Mouse (Mus musculus) myocyte (in vitro differentiated cells): ENCODE results near the gene Tspan11. TPM values are rescaled to one million over a fixed set of nuclear protein-coding genes. Genes with fewer than 3 reads are reported as not detected.

ENCODE experiments used
- H3K27me3 ChIP-seq: one replicate; pipeline ENCODE4 v1.6.1; 2011; ENCODE audit not compliant: control insufficient read depth, insufficient read depth, insufficient read length
- H3K36me3 ChIP-seq: one replicate; pipeline ENCODE4 v1.6.1; 2011; ENCODE audit not compliant: control insufficient read depth, insufficient read depth
- H3K4me2 ChIP-seq: one replicate; pipeline ENCODE4 v1.6.1; 2011; ENCODE audit warnings: low read depth, control low read depth
- H3K4me3 ChIP-seq: one replicate; pipeline ENCODE4 v1.5.1; 2011; ENCODE audit warnings: mild to moderate bottlenecking, control low read depth, moderate library complexity
- H3K79me2 ChIP-seq: one replicate; pipeline ENCODE4 v1.6.1; 2011; ENCODE audit not compliant: control insufficient read depth, insufficient read depth
- H3ac ChIP-seq: one replicate; pipeline ENCODE4 v1.6.1; 2011; ENCODE audit not compliant: control insufficient read depth, insufficient read length
- CEBPB ChIP-seq: IDR thresholded peaks from 2 replicates; pipeline ENCODE4 v1.6.1; 2011; ENCODE audit warnings: mild to moderate bottlenecking, moderate library complexity; ENCODE audit not compliant: poor library complexity, insufficient read depth, severe bottlenecking
- E2F4 ChIP-seq: IDR thresholded peaks from one replicate; pipeline ENCODE4 v1.6.1; 2011; ENCODE audit warnings: mild to moderate bottlenecking, control low read depth, moderate library complexity; ENCODE audit not compliant: insufficient read depth
- MAX ChIP-seq: IDR thresholded peaks from one replicate; pipeline ENCODE4 v1.6.1; 2011; ENCODE audit warnings: low read depth, mild to moderate bottlenecking, control low read depth
- MYOD1 ChIP-seq, 3 experiments: IDR thresholded peaks; one replicate each; pipeline ENCODE4 v1.6.1; 2011; ENCODE audit warnings: control low read depth in 2 of 3, low read depth in 2 of 3, mild to moderate bottlenecking in 2 of 3, moderate library complexity in 1 of 3; ENCODE audit not compliant: insufficient read length in 2 of 3, control insufficient read depth in 1 of 3
- MYOG ChIP-seq, 3 experiments: IDR thresholded peaks; one replicate each; pipeline ENCODE4 v1.6.1; 2011; ENCODE audit warnings: control low read depth in 2 of 3, low read depth in 2 of 3, mild to moderate bottlenecking in 2 of 3; ENCODE audit not compliant: insufficient read length in 2 of 3, control insufficient read depth in 1 of 3, insufficient read depth in 1 of 3
- POLR2A ChIP-seq: IDR thresholded peaks from one replicate; pipeline ENCODE4 v1.6.1; 2011; ENCODE audit warnings: low read depth, mild to moderate bottlenecking, control low read depth, moderate library complexity; ENCODE audit not compliant: insufficient read length
- POLR2AphosphoS2 ChIP-seq: IDR thresholded peaks from one replicate; pipeline ENCODE4 v1.6.1; 2011; ENCODE audit warnings: low read depth, control low read depth; ENCODE audit not compliant: insufficient read length
- REST ChIP-seq: IDR thresholded peaks from one replicate; pipeline ENCODE4 v1.6.1; 2011; ENCODE audit warnings: mild to moderate bottlenecking, control low read depth, moderate library complexity; ENCODE audit not compliant: insufficient read depth, insufficient read length
- SRF ChIP-seq: IDR thresholded peaks from one replicate; pipeline ENCODE4 v1.6.1; 2011; ENCODE audit warnings: low read depth; ENCODE audit not compliant: control insufficient read depth, insufficient read length
- TCF12 ChIP-seq: IDR thresholded peaks from one replicate; pipeline ENCODE4 v1.6.1; 2011; ENCODE audit warnings: mild to moderate bottlenecking, control low read depth; ENCODE audit not compliant: poor library complexity, insufficient read depth, severe bottlenecking
- TCF3 ChIP-seq: IDR thresholded peaks from one replicate; pipeline ENCODE4 v1.6.1; 2011; ENCODE audit warnings: low read depth, control low read depth; ENCODE audit not compliant: insufficient read length
- USF1 ChIP-seq: IDR thresholded peaks from one replicate; pipeline ENCODE4 v1.6.1; 2011; ENCODE audit warnings: low read depth, mild to moderate bottlenecking, control low read depth, moderate library complexity
- polyA plus RNA-seq: library from polyadenylated mRNA; unstranded; fragments of >200 nt; fragmentation: generic; extraction: Trizol; gene quantifications from one replicate; pipeline ENCODE4 v1.2.1, GENCODE M21; 2012; ENCODE audit warnings: missing spikeins

Tspan11 gene
- polyA plus RNA-seq, 1 experiment: 1.6 TPM

- H3K4me2 ChIP-seq: no peak overlapping the region
- no peak for TF ChIP-seq USF1
- TF ChIP-seq POLR2A: no peak
- TF ChIP-seq TCF12: no peak
- no peaks in the 10 kb centered on the region for H3K27me3 ChIP-seq
- no peak overlapping the region for H3ac ChIP-seq
- no peak overlapping the region for H3K4me3 ChIP-seq
- H3K36me3 ChIP-seq: no peaks in the 10 kb centered on the region
- H3K79me2 ChIP-seq: no peaks in the 10 kb centered on the region
These were observed 32.7 kb upstream of the Tspan11 start for GRCm38 (mm10) chr6:127854688-127855013.

- H3K27me3 ChIP-seq: no peaks in the 10 kb centered on the region
- H3K79me2 ChIP-seq: no peaks in the 10 kb centered on the region
- no peaks in the 10 kb centered on the region for H3K36me3 ChIP-seq
- H3K4me3 ChIP-seq: no peak overlapping the region
- no peak overlapping the region for H3K4me2 ChIP-seq
- H3ac ChIP-seq: no peak overlapping the region
- TF ChIP-seq SRF: no peak
These were observed 31.6 kb upstream of the Tspan11 start for GRCm38 (mm10) chr6:127855711-127856295.

- Histone ChIP-seq H3K4me2 (no peak overlapping the region), H3K4me3 (no peak overlapping the region)
- TF ChIP-seq USF1 (no peak), POLR2AphosphoS2 (no peak), SRF (no peak), REST (no peak), MYOD1 (IDR thresholded peaks at IDR 0.05; ENCODE audit: control insufficient read depth in 1 of 3, insufficient read length in 2 of 3, low read depth in 2 of 3) (no peak), CEBPB (no peak), MYOG (IDR thresholded peaks at IDR 0.05; ENCODE audit: control insufficient read depth in 1 of 3, insufficient read depth in 1 of 3, insufficient read length in 2 of 3, low read depth in 2 of 3) (no peak), TCF3 (no peak), TCF12 (no peak), E2F4 (no peak), MAX (no peak), POLR2A (no peak)
These were observed 25.4 kb upstream of the Tspan11 start for GRCm38 (mm10) chr6:127861951-127862350.

GRCm38 (mm10) chr6:127865391-127865790, 22.0 kb upstream of the Tspan11 start:
- no peak overlapping the region for H3K4me3 ChIP-seq
- H3K79me2 ChIP-seq: no peaks in the 10 kb centered on the region
- H3K36me3 ChIP-seq: no peaks in the 10 kb centered on the region

More at GRCm38 (mm10) chr6:127861951-127862350, 25.4 kb upstream of the Tspan11 start:
- H3ac ChIP-seq: no peak overlapping the region
- H3K27me3 ChIP-seq: peaks cover 4% of the 10 kb centered on the region
- H3K79me2 ChIP-seq: no peaks in the 10 kb centered on the region
- no peaks in the 10 kb centered on the region for H3K36me3 ChIP-seq

GRCm38 (mm10) chr6:127868546-127868945, 18.8 kb upstream of the Tspan11 start:
- TF ChIP-seq POLR2A (no peak), USF1 (no peak), REST (no peak), MYOD1 (IDR thresholded peaks at IDR 0.05; ENCODE audit: control insufficient read depth in 1 of 3, insufficient read length in 2 of 3, low read depth in 2 of 3) (no peak), E2F4 (no peak), SRF (no peak), MYOG (IDR thresholded peaks at IDR 0.05; ENCODE audit: control insufficient read depth in 1 of 3, insufficient read depth in 1 of 3, insufficient read length in 2 of 3, low read depth in 2 of 3) (no peak), MAX (no peak), TCF12 (no peak), POLR2AphosphoS2 (no peak), CEBPB (no peak), TCF3 (no peak)

More at GRCm38 (mm10) chr6:127865391-127865790, 22.0 kb upstream of the Tspan11 start:
- H3K4me2 ChIP-seq: no peak overlapping the region
- no peak overlapping the region for H3ac ChIP-seq
- peaks cover 4% of the 10 kb centered on the region for H3K27me3 ChIP-seq
- TF ChIP-seq POLR2AphosphoS2: no peak
- TF ChIP-seq MAX: no peak
- no peak for TF ChIP-seq TCF12
- TF ChIP-seq E2F4: no peak
- TF ChIP-seq SRF: no peak
- no peak for TF ChIP-seq REST
- no peak for TF ChIP-seq TCF3
- no peak for TF ChIP-seq POLR2A
- no peak for TF ChIP-seq USF1
- TF ChIP-seq MYOG (IDR thresholded peaks at IDR 0.05; ENCODE audit: control insufficient read depth in 1 of 3, insufficient read depth in 1 of 3, insufficient read length in 2 of 3, low read depth in 2 of 3): no peak
- TF ChIP-seq CEBPB: no peak

More at GRCm38 (mm10) chr6:127868546-127868945, 18.8 kb upstream of the Tspan11 start:
- no peaks in the 10 kb centered on the region for H3K79me2 ChIP-seq
- H3ac ChIP-seq: no peak overlapping the region
- H3K4me2 ChIP-seq: no peak overlapping the region
- H3K36me3 ChIP-seq: no peaks in the 10 kb centered on the region
- H3K4me3 ChIP-seq: no peak overlapping the region
- H3K27me3 ChIP-seq: peaks cover 3% of the 10 kb centered on the region
